Mouse (Mus musculus): ENCODE results near the gene Gm20906.
"Not testable (repeated sequence)": the region's sequence is repeated elsewhere in the genome, so short reads cannot be mapped to it uniquely, and the experiment has no call there.

The Gm20906 gene

GRCm38 (mm10) chrY:87550666-87551065 is at the start of gene Gm20906:
TSS of gene Gm20906 (plus strand) at chrY:87550966.
- not testable (repeated sequence) for DNase-seq (ENCODE audit: low spot score)
